Mouse (Mus musculus): ENCODE results near the gene Apex1.
"Not testable (repeated sequence)": the region's sequence is repeated elsewhere in the genome, so short reads cannot be mapped to it uniquely, and the experiment has no call there.

GRCm38 (mm10) chr14:50923437-50923836, 1.3 kb upstream of the Apex1 start:
- TF ChIP-seq CTCF, EP300 (IDR thresholded peaks at IDR 0.05): not testable (repeated sequence)

Data from lung, postnatal 0 days (tissue).